Mouse (Mus musculus): ENCODE measurements around the gene Col27a1. TPM values are rescaled to one million over a fixed set of nuclear protein-coding genes. Genes with fewer than 3 reads are reported as not detected.
"Not testable (repeated sequence)": the region's sequence is repeated elsewhere in the genome, so short reads cannot be mapped to it uniquely, and the experiment has no call there.

Gene Col27a1
- polyA plus RNA-seq, 1 experiment from 2014 or later, result 5.0 TPM

GRCm38 (mm10) chr4:63316076-63316746 lies 102.4 kb downstream of the Col27a1 start:
- H3K9me3 ChIP-seq (ENCODE audit: control insufficient read depth), result no peaks in the 10 kb centered on the region
- H3K36me3 ChIP-seq (ENCODE audit: control insufficient read depth, insufficient read depth), result peaks cover 4% of the 10 kb centered on the region
- TF ChIP-seq CTCF (IDR thresholded peaks at IDR 0.05; ENCODE audit: low read depth), result peak; percentile 16; the same call in 1 of the 2 replicates
- H3K27me3 ChIP-seq (replicated peaks; ENCODE audit: control insufficient read depth, insufficient read depth, low read length), result no peaks in the 10 kb centered on the region
- no peak overlapping the region for H3K4me2 ChIP-seq (replicated peaks; ENCODE audit: low read depth)
- no peak overlapping the region for H3K27ac ChIP-seq (ENCODE audit: low read depth, low read length)
- 60% methylated on average over 9 of the region's 9 CpGs for WGBS
- peak; percentile 40; the same call in 1 of the 2 replicates for ATAC-seq
- no peak overlapping the region for H3K9ac ChIP-seq (ENCODE audit: low read depth, low read length)
- no peak overlapping the region for H3K4me3 ChIP-seq (ENCODE audit: low read depth, low read length)
- H3K4me1 ChIP-seq (replicated peaks; ENCODE audit: control insufficient read depth, insufficient read depth, low read length), result no peaks in the 10 kb centered on the region

- WGBS, result 31% methylated on average over 3 of the region's 3 CpGs
These were observed 105.8 kb downstream of the Col27a1 start for GRCm38 (mm10) chr4:63319566-63319965.

GRCm38 (mm10) chr4:63323275-63323815 lies 109.5 kb downstream of the Col27a1 start:
- 74% methylated on average over 8 of the region's 8 CpGs for WGBS
- H3K4me3 ChIP-seq (ENCODE audit: low read depth, low read length), result no peak overlapping the region
- no peak overlapping the region for H3K27ac ChIP-seq (ENCODE audit: low read depth, low read length)
- H3K9me3 ChIP-seq (ENCODE audit: control insufficient read depth), result no peaks in the 10 kb centered on the region
- H3K4me2 ChIP-seq (replicated peaks; ENCODE audit: low read depth), result no peak overlapping the region
- H3K9ac ChIP-seq (ENCODE audit: low read depth, low read length), result no peak overlapping the region
- peak; percentile 62 for ATAC-seq
- H3K27me3 ChIP-seq (replicated peaks; ENCODE audit: control insufficient read depth, insufficient read depth, low read length), result no peaks in the 10 kb centered on the region
- no peaks in the 10 kb centered on the region for H3K4me1 ChIP-seq (replicated peaks; ENCODE audit: control insufficient read depth, insufficient read depth, low read length)
- H3K36me3 ChIP-seq (ENCODE audit: control insufficient read depth, insufficient read depth), result peaks cover 33% of the 10 kb centered on the region
- TF ChIP-seq CTCF (IDR thresholded peaks at IDR 0.05; ENCODE audit: low read depth), result no peak

More at GRCm38 (mm10) chr4:63319566-63319965, 105.8 kb downstream of the Col27a1 start:
- ATAC-seq; H3K4me2 ChIP-seq (replicated peaks; ENCODE audit: low read depth); H3K27ac ChIP-seq (ENCODE audit: low read depth, low read length); H3K4me1 ChIP-seq (replicated peaks; ENCODE audit: control insufficient read depth, insufficient read depth, low read length); H3K27me3 ChIP-seq (replicated peaks; ENCODE audit: control insufficient read depth, insufficient read depth, low read length); H3K9me3 ChIP-seq (ENCODE audit: control insufficient read depth); H3K9ac ChIP-seq (ENCODE audit: low read depth, low read length); H3K4me3 ChIP-seq (ENCODE audit: low read depth, low read length): not testable (repeated sequence)
- peak; percentile 79 for TF ChIP-seq CTCF (IDR thresholded peaks at IDR 0.05; ENCODE audit: low read depth)
- H3K36me3 ChIP-seq (ENCODE audit: control insufficient read depth, insufficient read depth), result peaks cover 24% of the 10 kb centered on the region

- Histone ChIP-seq H3K27ac (ENCODE audit: low read depth, low read length) (no peak overlapping the region), H3K27me3 (replicated peaks; ENCODE audit: control insufficient read depth, insufficient read depth, low read length) (no peaks in the 10 kb centered on the region), H3K9ac (ENCODE audit: low read depth, low read length) (no peak overlapping the region), H3K4me3 (ENCODE audit: low read depth, low read length) (no peak overlapping the region), H3K4me1 (replicated peaks; ENCODE audit: control insufficient read depth, insufficient read depth, low read length) (no peaks in the 10 kb centered on the region), H3K9me3 (ENCODE audit: control insufficient read depth) (no peaks in the 10 kb centered on the region), H3K36me3 (ENCODE audit: control insufficient read depth, insufficient read depth) (peaks cover 8% of the 10 kb centered on the region; the same call in 1 of the 2 replicates), H3K4me2 (replicated peaks; ENCODE audit: low read depth) (no peak overlapping the region)
- ATAC-seq, result no peak
- no peak for TF ChIP-seq CTCF (IDR thresholded peaks at IDR 0.05; ENCODE audit: low read depth)
- WGBS, result 98% methylated on average over 4 of the region's 4 CpGs
These were observed 119.6 kb downstream of the Col27a1 start for GRCm38 (mm10) chr4:63333403-63333802.

- Histone ChIP-seq H3K27me3 (replicated peaks; ENCODE audit: control insufficient read depth, insufficient read depth, low read length) (no peaks in the 10 kb centered on the region), H3K9ac (ENCODE audit: low read depth, low read length) (no peak overlapping the region), H3K27ac (ENCODE audit: low read depth, low read length) (no peak overlapping the region), H3K4me2 (replicated peaks; ENCODE audit: low read depth) (no peak overlapping the region), H3K9me3 (ENCODE audit: control insufficient read depth) (no peaks in the 10 kb centered on the region), H3K4me3 (ENCODE audit: low read depth, low read length) (no peak overlapping the region), H3K36me3 (ENCODE audit: control insufficient read depth, insufficient read depth) (no peaks in the 10 kb centered on the region), H3K4me1 (replicated peaks; ENCODE audit: control insufficient read depth, insufficient read depth, low read length) (no peaks in the 10 kb centered on the region)
- 65% methylated on average over 3 of the region's 3 CpGs for WGBS
- no peak for TF ChIP-seq CTCF (IDR thresholded peaks at IDR 0.05; ENCODE audit: low read depth)
- no peak for ATAC-seq
These were observed 124.7 kb downstream of the Col27a1 start for GRCm38 (mm10) chr4:63338414-63339076.

DNA sequence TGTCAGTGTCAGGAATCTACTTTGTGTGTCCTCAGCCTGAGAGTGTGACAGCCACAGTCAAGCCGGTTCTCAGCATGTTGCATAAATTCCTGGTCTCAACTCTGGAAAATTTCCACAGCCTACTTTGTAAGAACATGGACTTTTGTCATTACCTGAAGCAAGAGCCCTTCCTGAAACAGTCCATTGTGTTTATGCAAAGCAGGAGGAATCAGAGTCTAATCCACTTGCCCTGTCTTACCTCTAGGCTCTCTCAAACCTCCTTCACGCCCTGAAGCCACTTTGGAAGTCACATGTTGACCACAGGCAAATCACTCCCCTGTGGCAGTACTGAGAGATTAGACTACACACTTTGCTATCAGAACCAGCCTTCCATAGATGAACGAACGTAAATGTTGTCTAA lies 128.7 kb downstream of the Col27a1 start:
- no peaks in the 10 kb centered on the region for H3K9me3 ChIP-seq (ENCODE audit: control insufficient read depth)
- no peak overlapping the region for H3K9ac ChIP-seq (ENCODE audit: low read depth, low read length)
- H3K27me3 ChIP-seq (replicated peaks; ENCODE audit: control insufficient read depth, insufficient read depth, low read length), result no peaks in the 10 kb centered on the region
- H3K4me3 ChIP-seq (ENCODE audit: low read depth, low read length), result no peak overlapping the region
- ATAC-seq, result no peak
- no peaks in the 10 kb centered on the region for H3K4me1 ChIP-seq (replicated peaks; ENCODE audit: control insufficient read depth, insufficient read depth, low read length)
- no peaks in the 10 kb centered on the region for H3K36me3 ChIP-seq (ENCODE audit: control insufficient read depth, insufficient read depth)
- H3K4me2 ChIP-seq (replicated peaks; ENCODE audit: low read depth), result no peak overlapping the region
- no peak overlapping the region for H3K27ac ChIP-seq (ENCODE audit: low read depth, low read length)
- TF ChIP-seq CTCF (IDR thresholded peaks at IDR 0.05; ENCODE audit: low read depth), result no peak
- 58% methylated on average over 4 of the region's 4 CpGs for WGBS
